Mouse (Mus musculus): ENCODE results near the gene Ghitm. TPM values are rescaled to one million over a fixed set of nuclear protein-coding genes. Genes with fewer than 3 reads are reported as not detected.

The Ghitm gene
- polyA plus RNA-seq (2014; fragmentation: Illumina TruSeq; extraction: RNeasy Lipid Tissue Mini Kit (QIAGEN cat#74804); ENCODE audit: low read depth, low replicate concordance) = 239 TPM

GRCm38 (mm10) chr14:37135127-37135593, at the start of gene Ghitm:
Gene Ghitm, minus strand, starts transcription at chr14:37135272.

GRCm38 (mm10) chr14:37113922-37114321, 21.1 kb downstream of the Ghitm start, which contains the start of gene 2610528A11Rik:
Gene 2610528A11Rik, minus strand, starts transcription at chr14:37114022.

GRCm38 (mm10) chr14:37097956-37098530, 37.0 kb downstream of the Ghitm start, which contains the start of gene Cdhr1:
Gene Cdhr1, minus strand, starts transcription at chr14:37098347.

Other genes starting within 250 kb of the Ghitm start
- 29.6 TPM for gene Ccser2, start 166.5 kb downstream of the Ghitm start, polyA plus RNA-seq (2014; fragmentation: Illumina TruSeq; extraction: RNeasy Lipid Tissue Mini Kit (QIAGEN cat#74804); ENCODE audit: low read depth, low replicate concordance)
- gene Rgr, start 86.3 kb downstream of the Ghitm start, polyA plus RNA-seq (2014; fragmentation: Illumina TruSeq; extraction: RNeasy Lipid Tissue Mini Kit (QIAGEN cat#74804); ENCODE audit: low read depth, low replicate concordance) = not detected
- gene Lrit1, start 80.4 kb downstream of the Ghitm start, polyA plus RNA-seq (2014; fragmentation: Illumina TruSeq; extraction: RNeasy Lipid Tissue Mini Kit (QIAGEN cat#74804); ENCODE audit: low read depth, low replicate concordance) = not detected
- not detected for gene Lrit2, start 67.3 kb downstream of the Ghitm start, polyA plus RNA-seq (2014; fragmentation: Illumina TruSeq; extraction: RNeasy Lipid Tissue Mini Kit (QIAGEN cat#74804); ENCODE audit: low read depth, low replicate concordance)
- 0.11 TPM for gene Cdhr1, start 36.9 kb downstream of the Ghitm start, polyA plus RNA-seq (2014; fragmentation: Illumina TruSeq; extraction: RNeasy Lipid Tissue Mini Kit (QIAGEN cat#74804); ENCODE audit: low read depth, low replicate concordance)
- gene 2610528A11Rik, start 21.2 kb downstream of the Ghitm start, polyA plus RNA-seq (2014; fragmentation: Illumina TruSeq; extraction: RNeasy Lipid Tissue Mini Kit (QIAGEN cat#74804); ENCODE audit: low read depth, low replicate concordance) = 1.5 TPM